ENCODE assay signal across 8 mouse cellular contexts in the genomic region with DNA sequence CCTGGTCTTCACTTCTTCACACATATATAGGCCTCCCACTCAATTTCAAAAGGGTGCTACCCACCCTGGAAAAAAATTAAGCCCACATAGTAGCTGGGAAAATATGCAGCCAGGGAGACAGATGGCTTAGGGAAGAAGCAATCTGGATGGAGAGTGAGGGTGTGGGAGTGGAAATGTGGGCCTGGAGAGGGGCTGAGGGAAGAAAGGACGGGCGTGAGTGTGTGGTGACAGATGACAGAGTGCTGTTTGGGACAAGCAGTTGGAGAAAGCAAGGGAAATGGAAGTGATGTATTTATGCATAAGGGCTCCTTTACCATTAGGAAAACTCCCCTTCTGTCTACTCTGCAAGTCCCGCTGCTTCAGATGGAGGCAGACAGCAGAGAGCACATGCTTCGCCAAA.
DNase-seq lines count a peak whose midpoint lies in the region; ATAC-seq and TF ChIP-seq lines count a peak whose summit lies in the region.

No protein-coding gene starts in this region.

- peak; percentile 57 for DNase-seq in embryo, embryonic 10 days (ENCODE audit: low spot score)
- no peak for DNase-seq in embryo, embryonic 9.5 days (ENCODE audit: extremely low spot score)
- DNase-seq in brain, embryonic 18.5 days (ENCODE audit: low read depth, low spot score): peak; percentile 85
- DNase-seq in hindbrain, postnatal 0 days (ENCODE audit: low spot score): peak; percentile 56
- DNase-seq in midbrain, embryonic 10.5 days (ENCODE audit: low spot score): no peak
- no peak for DNase-seq in adipocyte (ENCODE audit: low spot score)
- no peak for DNase-seq in gastrocnemius, adult 2 months

- TF ChIP-seq CTCF in hindbrain, postnatal 0 days (IDR thresholded peaks at IDR 0.05; ENCODE audit: low read depth): no peak
- no peak for TF ChIP-seq CTCF in gastrocnemius, adult 2 months (IDR thresholded peaks at IDR 0.05)

- ATAC-seq in hindbrain, postnatal 0 days: peak; percentile 48
- ATAC-seq in granulocyte monocyte progenitor cell, adult 5-6 weeks (replicated peaks; ENCODE audit: poor library complexity, severe bottlenecking): no peak

- no peaks in the 10 kb centered on the region for H3K36me3 ChIP-seq in hindbrain, postnatal 0 days (ENCODE audit: insufficient read depth, low read length)
- no peaks in the 10 kb centered on the region for H3K36me3 ChIP-seq in midbrain, embryonic 10.5 days

- H3K9me3 ChIP-seq in hindbrain, postnatal 0 days (ENCODE audit: low read length): no peaks in the 10 kb centered on the region
- H3K9me3 ChIP-seq in midbrain, embryonic 10.5 days (replicated peaks): no peaks in the 10 kb centered on the region

- whole genome bisulfite sequencing in hindbrain, postnatal 0 days: 28% methylated on average over 4 of the region's 4 CpGs
- WGBS in midbrain, embryonic 10.5 days: 47% methylated on average over 4 of the region's 4 CpGs

- no peak overlapping the region for H3K4me2 ChIP-seq in hindbrain, postnatal 0 days (ENCODE audit: low read depth, low read length)

- H3K4me3 ChIP-seq in hindbrain, postnatal 0 days (ENCODE audit: low read length): no peak overlapping the region
- H3K4me3 ChIP-seq in midbrain, embryonic 10.5 days: no peak overlapping the region
- no peak overlapping the region for H3K4me3 ChIP-seq in gastrocnemius, adult 2 months

- H3K9ac ChIP-seq in hindbrain, postnatal 0 days (replicated peaks; ENCODE audit: low read length): no peak overlapping the region

- peaks cover 21% of the 10 kb centered on the region for H3K4me1 ChIP-seq in hindbrain, postnatal 0 days (ENCODE audit: insufficient read depth, low read length)
- H3K4me1 ChIP-seq in midbrain, embryonic 10.5 days: peaks cover 77% of the 10 kb centered on the region

- peak overlapping the region; percentile 61 for H3K27ac ChIP-seq in hindbrain, postnatal 0 days
- peak overlapping the region; percentile 72 for H3K27ac ChIP-seq in midbrain, embryonic 10.5 days (replicated peaks)
- H3K27ac ChIP-seq in gastrocnemius, adult 2 months: no peak overlapping the region

- intact Hi-C loops in gastrocnemius, adult 2 months (cut with DNase I): no loop called here

- no peaks in the 10 kb centered on the region for H3K27me3 ChIP-seq in hindbrain, postnatal 0 days (ENCODE audit: insufficient read depth, low read length)
- no peaks in the 10 kb centered on the region for H3K27me3 ChIP-seq in midbrain, embryonic 10.5 days (ENCODE audit: low read depth, poor library complexity, severe bottlenecking)

Comparison
In these comparisons a context has a peak if more than half of its experiments do, and no peak if none do; other contexts are left out.
1. DNase-seq: peak in embryo, embryonic 10 days (single experiment), brain, embryonic 18.5 days (single experiment) and hindbrain, postnatal 0 days (single experiment); none in embryo, embryonic 9.5 days (single experiment), midbrain, embryonic 10.5 days (single experiment), adipocyte (single experiment) and gastrocnemius, adult 2 months (single experiment).